ENCODE assay signal across 8 mouse cellular contexts in genomic region chr2:34370725-34371440, GRCm38 (mm10). TPM values are rescaled to one million over a fixed set of nuclear protein-coding genes. Genes with fewer than 3 reads are reported as not detected.
DNase-seq lines count a peak whose midpoint lies in the region; ATAC-seq lines count a peak whose summit lies in the region.

No protein-coding gene starts in this region.

- peak overlapping the region; percentile 57 for H3K4me2 ChIP-seq in forebrain, embryonic 16.5 days (ENCODE audit: low read length)
- peak overlapping the region; percentile 88 for H3K4me2 ChIP-seq in hindbrain, embryonic 13.5 days
- H3K4me2 ChIP-seq in limb, embryonic 15.5 days: peak overlapping the region; percentile 88
- H3K4me2 ChIP-seq in stomach, embryonic 16.5 days (ENCODE audit: low read depth, low read length): peak overlapping the region; percentile 99

- peak overlapping the region; percentile 81 for H3K9ac ChIP-seq in forebrain, embryonic 16.5 days (replicated peaks; ENCODE audit: low read depth, low read length)
- peak overlapping the region; percentile 99 for H3K9ac ChIP-seq in hindbrain, embryonic 13.5 days
- H3K9ac ChIP-seq in limb, embryonic 15.5 days: peak overlapping the region; percentile 88
- H3K9ac ChIP-seq in stomach, embryonic 16.5 days (ENCODE audit: low read length): peak overlapping the region; percentile 97

- DNase-seq in NIH3T3 (ENCODE audit: low read depth): peak; percentile 59
- DNase-seq in cerebellum, adult 18-20 months: peak; percentile 32 to 53
- peak; percentile 49 for DNase-seq in naive thymus-derived CD4-positive, alpha-beta T cell, adult 2 months (ENCODE audit: low read depth)
- DNase-seq in layer of hippocampus, adult 9-11 months: no peak

- H3K4me1 ChIP-seq in forebrain, embryonic 16.5 days (replicated peaks; ENCODE audit: control insufficient read depth, insufficient read depth, low read length): peaks cover 15% of the 10 kb centered on the region
- peaks cover 29% of the 10 kb centered on the region for H3K4me1 ChIP-seq in hindbrain, embryonic 13.5 days (replicated peaks)
- peaks cover 15% of the 10 kb centered on the region for H3K4me1 ChIP-seq in limb, embryonic 15.5 days
- H3K4me1 ChIP-seq in stomach, embryonic 16.5 days (ENCODE audit: control insufficient read depth, insufficient read depth, low read length): peaks cover 9% of the 10 kb centered on the region; the same call in 1 of the 2 replicates

- ATAC-seq in forebrain, embryonic 16.5 days: no peak
- ATAC-seq in hindbrain, embryonic 13.5 days (ENCODE audit: low FRiP score): no peak
- no peak for ATAC-seq in limb, embryonic 15.5 days (ENCODE audit: insufficient number of reproducible peaks, low FRiP score, low TSS enrichment, low read depth)
- no peak for ATAC-seq in stomach, embryonic 16.5 days (ENCODE audit: insufficient read depth, low FRiP score)

- H3K9me3 ChIP-seq in forebrain, embryonic 16.5 days (ENCODE audit: control insufficient read depth, low read length): no peaks in the 10 kb centered on the region
- no peaks in the 10 kb centered on the region for H3K9me3 ChIP-seq in hindbrain, embryonic 13.5 days
- H3K9me3 ChIP-seq in limb, embryonic 15.5 days: no peaks in the 10 kb centered on the region
- no peaks in the 10 kb centered on the region for H3K9me3 ChIP-seq in stomach, embryonic 16.5 days (replicated peaks; ENCODE audit: control insufficient read depth, low read length)

- peaks cover 2% of the 10 kb centered on the region; the same call in 1 of the 2 replicates for H3K27me3 ChIP-seq in forebrain, embryonic 16.5 days (replicated peaks; ENCODE audit: control insufficient read depth, insufficient read depth, low read length)
- no peaks in the 10 kb centered on the region for H3K27me3 ChIP-seq in hindbrain, embryonic 13.5 days
- no peaks in the 10 kb centered on the region for H3K27me3 ChIP-seq in limb, embryonic 15.5 days
- no peaks in the 10 kb centered on the region for H3K27me3 ChIP-seq in stomach, embryonic 16.5 days (ENCODE audit: control insufficient read depth, insufficient read depth, low read length)

- peak overlapping the region; percentile 86 for H3K27ac ChIP-seq in forebrain, embryonic 16.5 days (ENCODE audit: low read length)
- H3K27ac ChIP-seq in hindbrain, embryonic 13.5 days: peak overlapping the region; percentile 99
- peak overlapping the region; percentile 95 for H3K27ac ChIP-seq in limb, embryonic 15.5 days
- H3K27ac ChIP-seq in stomach, embryonic 16.5 days (ENCODE audit: low read length): peak overlapping the region; percentile 95

- no peaks in the 10 kb centered on the region for H3K36me3 ChIP-seq in forebrain, embryonic 16.5 days (ENCODE audit: control insufficient read depth, insufficient read depth)
- no peaks in the 10 kb centered on the region for H3K36me3 ChIP-seq in hindbrain, embryonic 13.5 days
- no peaks in the 10 kb centered on the region for H3K36me3 ChIP-seq in limb, embryonic 15.5 days
- no peaks in the 10 kb centered on the region for H3K36me3 ChIP-seq in stomach, embryonic 16.5 days (ENCODE audit: control insufficient read depth, insufficient read depth, low read length)

- under 1% methylated on average over 36 of the region's 42 CpGs for WGBS in forebrain, embryonic 16.5 days
- under 1% methylated on average over 42 of the region's 42 CpGs for WGBS in hindbrain, embryonic 13.5 days
- WGBS in limb, embryonic 15.5 days: 1% methylated on average over 42 of the region's 42 CpGs
- 1% methylated on average over 42 of the region's 42 CpGs for WGBS in stomach, embryonic 16.5 days

- peak overlapping the region; percentile 79 for H3K4me3 ChIP-seq in forebrain, embryonic 16.5 days (replicated peaks; ENCODE audit: low read length)
- peak overlapping the region; percentile 92 for H3K4me3 ChIP-seq in hindbrain, embryonic 13.5 days
- peak overlapping the region; percentile 84 for H3K4me3 ChIP-seq in limb, embryonic 15.5 days
- H3K4me3 ChIP-seq in stomach, embryonic 16.5 days (replicated peaks; ENCODE audit: low read length): peak overlapping the region; percentile 93

RNA-seq across cellular contexts. Expression of gene Pbx3, which starts 2.1 kb away (rescaled TPM):
- 48.1 and 71.1 TPM in 2 replicates for polyA plus RNA-seq in forebrain, embryonic 16.5 days (2015; fragmentation: Nextera tagmentation; extraction: Ambion mirVana)
- polyA plus RNA-seq in hindbrain, embryonic 13.5 days (2015; fragmentation: Nextera tagmentation; extraction: Ambion mirVana): 133 TPM in 2 replicates
- polyA plus RNA-seq in limb, embryonic 15.5 days (2015; fragmentation: Nextera tagmentation; extraction: Ambion mirVana): 16.6 and 19.2 TPM in 2 replicates
- polyA plus RNA-seq in stomach, embryonic 16.5 days (2015; fragmentation: Nextera tagmentation; extraction: Ambion mirVana): 19.2 and 20.8 TPM in 2 replicates

RNA-seq across cellular contexts. Expression of gene Mapkap1, which starts 35.7 kb away (rescaled TPM):
- 99.3 and 100 TPM in 2 replicates for polyA plus RNA-seq in forebrain, embryonic 16.5 days (2015; fragmentation: Nextera tagmentation; extraction: Ambion mirVana)
- polyA plus RNA-seq in hindbrain, embryonic 13.5 days (2015; fragmentation: Nextera tagmentation; extraction: Ambion mirVana): 96.6 and 100 TPM in 2 replicates
- 86.1 and 95.9 TPM in 2 replicates for polyA plus RNA-seq in limb, embryonic 15.5 days (2015; fragmentation: Nextera tagmentation; extraction: Ambion mirVana)
- 66.9 and 72.6 TPM in 2 replicates for polyA plus RNA-seq in stomach, embryonic 16.5 days (2015; fragmentation: Nextera tagmentation; extraction: Ambion mirVana)
